Mouse (Mus musculus): ENCODE results near the gene Cept1. TPM values are rescaled to one million over a fixed set of nuclear protein-coding genes. Genes with fewer than 3 reads are reported as not detected.

The Cept1 gene
- polyA plus RNA-seq, 1 experiment from 2014 or later, result 31.9 TPM

GRCm38 (mm10) chr3:106462493-106462892 is 85.1 kb downstream of the Cept1 start:
- no peak for ATAC-seq (ENCODE audit: low read depth)
- 26% methylated on average over 3 of the region's 3 CpGs for WGBS (ENCODE audit: insufficient replicate concordance)

GRCm38 (mm10) chr3:106462059-106462470 is 85.5 kb downstream of the Cept1 start:
- no peak for ATAC-seq (ENCODE audit: low read depth)
- Histone ChIP-seq H3K4me1 (ENCODE audit: control insufficient read depth, low read depth, low read length) (no peaks in the 10 kb centered on the region), H3K27me3 (ENCODE audit: control insufficient read depth, insufficient read depth, low read depth, low read length) (no peaks in the 10 kb centered on the region), H3K4me2 (ENCODE audit: low read depth, low read length) (no peak overlapping the region), H3K9ac (ENCODE audit: low read depth, low read length) (no peak overlapping the region), H3K9me3 (replicated peaks; ENCODE audit: control insufficient read depth, low read length) (no peaks in the 10 kb centered on the region), H3K36me3 (ENCODE audit: control insufficient read depth, insufficient read depth) (no peaks in the 10 kb centered on the region), H3K27ac (ENCODE audit: low read length) (no peak overlapping the region), H3K4me3 (ENCODE audit: low read depth, low read length) (no peak overlapping the region)
- WGBS (ENCODE audit: insufficient replicate concordance), result 32% methylated on average over 2 of the region's 2 CpGs

More at GRCm38 (mm10) chr3:106462493-106462892, 85.1 kb downstream of the Cept1 start:
- H3K27ac ChIP-seq (ENCODE audit: low read length), result no peak overlapping the region
- H3K4me1 ChIP-seq (ENCODE audit: control insufficient read depth, low read depth, low read length), result no peaks in the 10 kb centered on the region
- H3K4me2 ChIP-seq (ENCODE audit: low read depth, low read length), result no peak overlapping the region
- no peaks in the 10 kb centered on the region for H3K36me3 ChIP-seq (ENCODE audit: control insufficient read depth, insufficient read depth)
- no peaks in the 10 kb centered on the region for H3K9me3 ChIP-seq (replicated peaks; ENCODE audit: control insufficient read depth, low read length)
- H3K4me3 ChIP-seq (ENCODE audit: low read depth, low read length), result no peak overlapping the region
- H3K27me3 ChIP-seq (ENCODE audit: control insufficient read depth, insufficient read depth, low read depth, low read length), result no peaks in the 10 kb centered on the region
- no peak overlapping the region for H3K9ac ChIP-seq (ENCODE audit: low read depth, low read length)

GRCm38 (mm10) chr3:106457298-106457869 is 90.2 kb downstream of the Cept1 start:
- no peak overlapping the region for H3K27ac ChIP-seq (ENCODE audit: low read length)
- no peak overlapping the region for H3K4me3 ChIP-seq (ENCODE audit: low read depth, low read length)
- no peaks in the 10 kb centered on the region; the same call in 1 of the 2 replicates for H3K27me3 ChIP-seq (ENCODE audit: control insufficient read depth, insufficient read depth, low read depth, low read length)
- H3K4me1 ChIP-seq (ENCODE audit: control insufficient read depth, low read depth, low read length), result no peaks in the 10 kb centered on the region
- H3K9me3 ChIP-seq (replicated peaks; ENCODE audit: control insufficient read depth, low read length), result no peaks in the 10 kb centered on the region
- no peak overlapping the region for H3K9ac ChIP-seq (ENCODE audit: low read depth, low read length)
- no peak for ATAC-seq (ENCODE audit: low read depth)
- no peaks in the 10 kb centered on the region for H3K36me3 ChIP-seq (ENCODE audit: control insufficient read depth, insufficient read depth)
- 53% methylated on average over 2 of the region's 2 CpGs for WGBS (ENCODE audit: insufficient replicate concordance)
- no peak overlapping the region for H3K4me2 ChIP-seq (ENCODE audit: low read depth, low read length)

- no peak overlapping the region for H3K4me3 ChIP-seq (ENCODE audit: low read depth, low read length)
- H3K9me3 ChIP-seq (replicated peaks; ENCODE audit: control insufficient read depth, low read length), result no peaks in the 10 kb centered on the region
- no peaks in the 10 kb centered on the region; the same call in 1 of the 2 replicates for H3K27me3 ChIP-seq (ENCODE audit: control insufficient read depth, insufficient read depth, low read depth, low read length)
- no peak overlapping the region for H3K27ac ChIP-seq (ENCODE audit: low read length)
- no peak for ATAC-seq (ENCODE audit: low read depth)
- no peaks in the 10 kb centered on the region for H3K36me3 ChIP-seq (ENCODE audit: control insufficient read depth, insufficient read depth)
- H3K9ac ChIP-seq (ENCODE audit: low read depth, low read length), result no peak overlapping the region
- no peaks in the 10 kb centered on the region for H3K4me1 ChIP-seq (ENCODE audit: control insufficient read depth, low read depth, low read length)
- WGBS (ENCODE audit: insufficient replicate concordance), result 29% methylated on average over 4 of the region's 4 CpGs
- H3K4me2 ChIP-seq (ENCODE audit: low read depth, low read length), result no peak overlapping the region
These were observed 95.0 kb downstream of the Cept1 start for GRCm38 (mm10) chr3:106452616-106453015.

Other genes starting within 250 kb of the Cept1 start
- not detected in 2 replicates for gene Chil6, start 141.6 kb downstream of the Cept1 start, polyA plus RNA-seq (2015; fragmentation: Nextera tagmentation; extraction: Ambion mirVana)
- gene Dennd2d, start 65.4 kb downstream of the Cept1 start, polyA plus RNA-seq (2015; fragmentation: Nextera tagmentation; extraction: Ambion mirVana), result 4.5 and 4.8 TPM in 2 replicates
- gene Dram2, start within 50 bp of the Cept1 start, polyA plus RNA-seq (2015; fragmentation: Nextera tagmentation; extraction: Ambion mirVana), result 34.7 and 35.9 TPM in 2 replicates
- gene Lrif1, start 137.2 kb upstream of the Cept1 start, polyA plus RNA-seq (2015; fragmentation: Nextera tagmentation; extraction: Ambion mirVana), result 3.7 and 4.8 TPM in 2 replicates
- 30.2 and 32.9 TPM in 2 replicates for gene Cd53, start 242.3 kb upstream of the Cept1 start, polyA plus RNA-seq (2015; fragmentation: Nextera tagmentation; extraction: Ambion mirVana)